Mouse (Mus musculus) olfactory bulb, adult 2 months (tissue): ENCODE measurements around the gene Arl8a.
A peak's percentile ranks its signal among the peaks of the same experiment; 100 is the strongest.

ENCODE experiments used
- CTCF ChIP-seq: fragments of 200-500 bp; IDR thresholded peaks from 2 replicates; pipeline ENCODE4 v1.5.1; 2012; ENCODE audit warnings: low read depth, mild to moderate bottlenecking, low read length, moderate library complexity; ENCODE audit not compliant: insufficient read depth
- POLR2A ChIP-seq: fragments of 200-500 bp; IDR thresholded peaks from 2 replicates; pipeline ENCODE4 v1.6.1; 2012; ENCODE audit warnings: mild to moderate bottlenecking, low read depth, low read length, moderate library complexity; ENCODE audit not compliant: insufficient read depth

DNA sequence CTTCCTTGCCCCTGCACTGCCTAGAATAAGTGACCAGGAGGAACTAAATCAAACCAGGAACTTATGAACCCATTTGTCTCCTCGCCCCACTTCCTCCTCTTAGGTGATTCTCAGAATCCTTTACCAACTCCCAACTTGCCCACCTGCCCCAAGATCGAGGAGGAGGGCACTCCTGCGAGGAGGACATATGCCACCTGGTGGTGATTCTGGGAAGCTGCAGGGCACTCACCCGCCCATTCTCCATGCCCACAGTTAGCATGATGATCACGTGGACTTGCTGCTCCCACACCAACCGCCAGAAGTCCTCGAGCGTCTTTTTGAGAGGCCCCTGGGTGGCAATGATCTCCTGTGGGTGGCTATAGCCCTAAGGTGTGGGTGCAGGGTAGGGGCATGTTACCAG is 34.0 kb upstream of the Arl8a start:
- TF ChIP-seq POLR2A: no peak
- peak; percentile 88 for TF ChIP-seq CTCF
